Mouse (Mus musculus) megakaryocyte, embryonic 14.5 days (primary cell): ENCODE measurements around the gene Mcl1.

Experiments used
- FLI1 ChIP-seq: IDR thresholded peaks from 2 replicates; pipeline ENCODE4 v1.6.1; 2012; ENCODE audit warnings: low read length, inconsistent platforms, mixed read lengths
- GATA1 ChIP-seq: IDR thresholded peaks from 3 replicates; pipeline ENCODE4 v1.6.1; 2012; ENCODE audit warnings: mixed read lengths, low read length, inconsistent platforms, borderline replicate concordance

DNA sequence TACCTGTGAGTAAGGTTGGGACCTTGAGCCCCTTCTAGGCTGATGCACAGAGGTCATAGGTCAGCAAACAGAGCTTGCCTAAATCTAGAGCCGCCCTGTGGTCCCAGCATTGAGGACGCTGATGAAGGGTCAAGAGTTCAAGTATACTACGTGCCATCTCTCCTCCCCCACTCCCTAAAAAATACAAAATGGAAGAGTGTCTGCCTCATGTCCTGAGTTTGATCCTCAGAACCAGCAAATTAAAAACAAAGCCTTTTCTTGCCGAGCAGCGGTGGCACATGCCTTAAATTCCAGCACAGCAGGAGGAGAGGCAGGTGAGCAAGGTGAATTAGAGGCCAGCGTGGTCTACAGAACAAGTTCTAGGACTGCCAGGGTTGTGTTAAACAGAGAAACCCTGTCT, 5.7 kb upstream of the Mcl1 start:
- TF ChIP-seq GATA1: no peak
- no peak for TF ChIP-seq FLI1
